Mouse (Mus musculus): ENCODE measurements around the gene Elane.

- no peak for TF ChIP-seq CTCF (IDR thresholded peaks at IDR 0.05; ENCODE audit: insufficient read depth, low read depth, low read length)
- TF ChIP-seq POLR2A (IDR thresholded peaks at IDR 0.05; ENCODE audit: insufficient read depth, low read depth, low read length): peak; percentile 76; the same call in 1 of the 2 replicates
Measured at GRCm38 (mm10) chr10:79874290-79874862, 11.7 kb upstream of the Elane start, which contains the start of the genes Prtn3 and Plppr3.
